Mouse (Mus musculus) ES-E14 (cell line): ENCODE data around the gene Lrguk. TPM values are rescaled to one million over a fixed set of nuclear protein-coding genes. Genes with fewer than 3 reads are reported as not detected.

ENCODE experiments used
- DNase-seq: peaks from one replicate; pipeline ENCODE4 v3.0.0-alpha.2; 2013; ENCODE audit warnings: low read depth, low spot score
- H3K27ac ChIP-seq: 2 replicates; pipeline ENCODE4 v1.5.1; 2012; ENCODE audit warnings: low read depth, mild to moderate bottlenecking, low read length, moderate library complexity, mixed read lengths; ENCODE audit not compliant: poor library complexity, insufficient read depth, severe bottlenecking
- H3K36me3 ChIP-seq: 2 replicates; pipeline ENCODE4 v1.6.1; 2012; ENCODE audit warnings: mild to moderate bottlenecking, low read length, moderate library complexity, mixed read lengths; ENCODE audit not compliant: control insufficient read depth, poor library complexity, insufficient read depth, severe bottlenecking
- H3K4me1 ChIP-seq, 2 experiments: fragments of 150-350 bp in 1 of 2; sonication (generic) in 1 of 2; 2 replicates each; pipeline ENCODE4 v1.6.1; 2012; ENCODE audit warnings: low read length in 2 of 2, mild to moderate bottlenecking in 1 of 2, mixed read lengths in 1 of 2; ENCODE audit not compliant: control insufficient read depth in 2 of 2, insufficient read depth in 2 of 2, poor library complexity in 1 of 2
- H3K4me3 ChIP-seq, 2 experiments: fragments of 150-350 bp in 1 of 2; sonication (generic) in 1 of 2; 2 replicates each; pipeline ENCODE4 v1.5.1; 2012; ENCODE audit warnings: low read length in 2 of 2, low read depth in 1 of 2, mild to moderate bottlenecking in 1 of 2, mixed read lengths in 1 of 2; ENCODE audit not compliant: insufficient read depth in 1 of 2, poor library complexity in 1 of 2, severe bottlenecking in 1 of 2
- H3K9ac ChIP-seq: 2 replicates; pipeline ENCODE4 v1.6.1; 2012; ENCODE audit warnings: low read depth, mild to moderate bottlenecking, low read length, mixed read lengths; ENCODE audit not compliant: poor library complexity, insufficient read depth, severe bottlenecking
- H3K9me3 ChIP-seq: fragments of 150-350 bp; sonication (generic); 2 replicates; pipeline ENCODE4 v1.6.1; 2012; ENCODE audit warnings: low read depth, mild to moderate bottlenecking, low read length; ENCODE audit not compliant: control insufficient read depth, insufficient read depth
- CHD2 ChIP-seq: IDR thresholded peaks from 2 replicates; pipeline ENCODE4 v1.6.1; 2014; ENCODE audit warnings: mild to moderate bottlenecking, low read depth, low read length, inconsistent platforms
- HCFC1 ChIP-seq: IDR thresholded peaks from 2 replicates; pipeline ENCODE4 v1.6.1; 2012; ENCODE audit warnings: low read length, inconsistent platforms, borderline replicate concordance; ENCODE audit not compliant: insufficient read depth
- MAFK ChIP-seq: IDR thresholded peaks from 2 replicates; pipeline ENCODE4 v1.6.1; 2014; ENCODE audit warnings: mild to moderate bottlenecking, low read depth, low read length, inconsistent platforms; ENCODE audit not compliant: insufficient read depth
- ZC3H11A ChIP-seq: IDR thresholded peaks from 2 replicates; pipeline ENCODE4 v1.6.1; 2012; ENCODE audit warnings: low read depth, mild to moderate bottlenecking, inconsistent platforms, low read length, borderline replicate concordance
- ZNF384 ChIP-seq: IDR thresholded peaks from 2 replicates; pipeline ENCODE4 v1.6.1; 2012; ENCODE audit warnings: low read depth, low read length, inconsistent platforms
- in situ Hi-C, 2 experiments: fragments of 600-800 bp; cut with MboI; formaldehyde crosslinking; loops; one replicate each; pipeline ENCODE4 v1.15.1; 2025; ENCODE audit warnings: low sequenced_read_pairs in 2 of 2, inconsistent platforms in 1 of 2; ENCODE audit not compliant: unreplicated experiment in 2 of 2
- total RNA-seq: library from RNA; depleted of rRNA; stranded (reverse); fragments of 300-350 nt; gene quantifications from 2 replicates; pipeline ENCODE4 v1.2.3, GENCODE M21; 2012

Lrguk gene
- total RNA-seq, 1 experiment = 2.0 TPM

GRCm38 (mm10) chr6:34071936-34072335 is 42.7 kb downstream of the Lrguk start:
- no peaks in the 10 kb centered on the region for H3K9me3 ChIP-seq
- no peak overlapping the region for H3K27ac ChIP-seq
- H3K9ac ChIP-seq = no peak overlapping the region
- in situ Hi-C loops = no loop called here
- no peak for DNase-seq
- H3K36me3 ChIP-seq = no peaks in the 10 kb centered on the region
- no peaks in the 10 kb centered on the region for H3K4me1 ChIP-seq
- no peak for TF ChIP-seq CHD2
- no peak overlapping the region for H3K4me3 ChIP-seq

- TF ChIP-seq ZNF384 (no peak), HCFC1 (no peak), MAFK (no peak), ZC3H11A (no peak), CHD2 (no peak)
- Histone ChIP-seq H3K27ac (no peak overlapping the region), H3K36me3 (no peaks in the 10 kb centered on the region), H3K9ac (no peak overlapping the region), H3K4me3 (no peak overlapping the region), H3K9me3 (no peaks in the 10 kb centered on the region), H3K4me1 (no peaks in the 10 kb centered on the region)
- no peak for DNase-seq
- in situ Hi-C loops = no loop called here
Measured at GRCm38 (mm10) chr6:34073931-34074442, 44.7 kb downstream of the Lrguk start.

GRCm38 (mm10) chr6:34075520-34075919 is 46.3 kb downstream of the Lrguk start:
- Histone ChIP-seq H3K9me3 (no peaks in the 10 kb centered on the region), H3K4me1 (no peaks in the 10 kb centered on the region), H3K36me3 (no peaks in the 10 kb centered on the region), H3K4me3 (no peak overlapping the region), H3K27ac (no peak overlapping the region), H3K9ac (no peak overlapping the region)
- TF ChIP-seq MAFK = no peak
- TF ChIP-seq ZC3H11A = no peak
- no peak for TF ChIP-seq CHD2
- no peak for TF ChIP-seq ZNF384
- TF ChIP-seq HCFC1 = no peak
- in situ Hi-C loops = no loop called here
- no peak for DNase-seq

DNA sequence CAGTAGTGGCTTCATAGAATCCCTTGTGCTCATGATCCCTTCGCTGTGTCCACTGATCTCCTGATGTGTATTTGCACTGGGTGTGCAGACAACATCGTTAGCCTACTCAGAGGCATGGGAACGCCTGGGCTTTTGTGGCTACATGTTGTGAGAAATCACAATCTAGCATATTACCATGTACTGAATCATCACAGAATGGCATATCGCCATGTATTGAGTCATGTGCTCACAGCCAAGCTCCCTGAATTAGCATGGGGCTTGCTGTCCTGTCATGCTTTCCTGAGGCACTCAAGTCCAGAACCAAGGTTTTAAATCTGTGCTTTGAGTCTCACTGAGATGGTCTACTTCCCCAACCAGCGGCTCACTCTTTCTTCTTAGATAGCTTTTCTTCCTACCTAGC is 54.2 kb downstream of the Lrguk start:
- H3K4me3 ChIP-seq = no peak overlapping the region
- H3K4me1 ChIP-seq = no peaks in the 10 kb centered on the region
- no peak overlapping the region for H3K27ac ChIP-seq
- H3K36me3 ChIP-seq = no peaks in the 10 kb centered on the region
- H3K9me3 ChIP-seq = no peaks in the 10 kb centered on the region
- no peak for DNase-seq
- TF ChIP-seq HCFC1 (no peak), ZNF384 (no peak), MAFK (no peak), ZC3H11A (no peak), CHD2 (no peak)
- no peak overlapping the region for H3K9ac ChIP-seq
- in situ Hi-C loops = no loop called here

GRCm38 (mm10) chr6:34087701-34088100 is 58.5 kb downstream of the Lrguk start:
- H3K27ac ChIP-seq = no peak overlapping the region
- H3K36me3 ChIP-seq = no peaks in the 10 kb centered on the region
- H3K9me3 ChIP-seq = no peaks in the 10 kb centered on the region
- in situ Hi-C loops = no loop called here
- DNase-seq = no peak
- H3K4me1 ChIP-seq = no peaks in the 10 kb centered on the region
- H3K4me3 ChIP-seq = no peak overlapping the region
- no peak overlapping the region for H3K9ac ChIP-seq
- TF ChIP-seq ZNF384 (no peak), MAFK (no peak)
